Mouse (Mus musculus): Measurements from ENCODE around the gene Ssc5d. TPM values are rescaled to one million over a fixed set of nuclear protein-coding genes. Genes with fewer than 3 reads are reported as not detected.
"Not testable (repeated sequence)": the region's sequence is repeated elsewhere in the genome, so short reads cannot be mapped to it uniquely, and the experiment has no call there.

The Ssc5d gene
- polyA plus RNA-seq (2014; fragmentation: Nextera tagmentation; extraction: Ambion mirVana), result 1.0 and 1.6 TPM in 2 replicates

DNA sequence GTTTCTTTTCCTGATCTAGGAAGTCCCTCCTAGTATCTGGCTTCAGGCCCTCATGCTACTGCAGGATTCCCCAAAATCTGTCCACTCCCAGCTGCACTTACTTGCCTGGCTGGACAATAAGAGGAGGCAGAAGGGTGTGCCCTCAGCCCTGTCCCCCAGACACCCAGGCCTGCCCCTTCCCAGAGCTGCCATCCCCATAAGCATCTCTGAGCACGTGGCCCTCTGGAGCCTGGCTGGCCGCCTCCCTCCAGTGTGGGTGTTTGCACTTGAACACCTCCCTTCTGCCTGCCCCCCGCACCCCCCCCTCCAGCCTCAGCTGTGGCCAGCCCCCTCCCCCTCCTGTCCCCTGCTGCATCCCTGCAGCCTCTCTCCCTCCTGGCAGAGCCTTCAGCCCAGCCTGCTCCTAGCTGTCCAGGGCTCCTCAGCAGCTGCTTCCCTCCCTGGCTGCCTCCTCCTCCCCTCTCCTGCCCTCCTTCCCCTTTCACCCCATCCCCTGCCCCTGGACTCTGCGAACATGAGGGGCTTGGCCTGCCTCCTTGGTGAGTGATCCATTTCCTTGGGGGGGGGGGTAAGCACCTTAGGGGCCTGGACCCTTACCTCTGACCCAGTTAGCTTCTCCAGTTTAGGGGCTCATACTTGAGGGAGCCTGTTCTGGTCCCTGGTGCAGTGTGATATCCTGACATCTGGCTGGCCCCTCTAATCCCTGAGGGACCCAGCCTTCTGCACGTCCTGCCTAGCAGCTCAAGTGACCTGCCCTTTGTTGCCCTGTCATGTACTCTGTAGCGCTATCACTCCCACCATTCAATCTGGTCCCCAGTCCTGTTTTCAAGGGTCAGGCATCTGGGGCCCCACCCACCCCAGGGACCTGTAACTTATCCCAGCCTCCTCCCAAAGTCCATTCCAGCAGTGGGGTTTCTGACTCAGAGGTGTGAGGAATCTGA, at the start of gene Ssc5d:
Ssc5d (plus strand) TSS at position 345 of the 941 bp plus-strand sequence.
- Histone ChIP-seq H3K4me2 (peak within 1 kb of the TSS; percentile 10; the same call in 1 of the 2 replicates), H3K4me1 (ENCODE audit: control insufficient read depth, insufficient read depth, low read length) (peaks cover 59% of the 10 kb centered on the region), H3K4me3 (ENCODE audit: low read depth, low read length) (no peak within 1 kb of the TSS), H3K9me3 (ENCODE audit: control insufficient read depth, low read length) (no peaks in the 10 kb centered on the region), H3K9ac (ENCODE audit: low read length) (peak within 1 kb of the TSS; percentile 45), H3K27ac (ENCODE audit: low read depth, low read length) (peak within 1 kb of the TSS; percentile 98), H3K36me3 (ENCODE audit: control insufficient read depth, insufficient read depth, low read length) (no peaks in the 10 kb centered on the region; the same call in 1 of the 2 replicates), H3K27me3 (ENCODE audit: control insufficient read depth, insufficient read depth, low read length) (no peaks in the 10 kb centered on the region; the same call in 1 of the 2 replicates)
- 4% methylated on average over 6 of the region's 6 CpGs for WGBS
- peak; percentile 43 for ATAC-seq (ENCODE audit: low FRiP score)
- DNase-seq (ENCODE audit: low spot score, missing footprints), result peak; percentile 90

GRCm38 (mm10) chr7:4876753-4877221, 48.8 kb upstream of the Ssc5d start, which contains the start of gene Isoc2a:
Gene Isoc2a (plus strand): TSS chr7:4877153.
- no peak within 1 kb of the TSS for H3K27ac ChIP-seq (ENCODE audit: low read depth, low read length)
- H3K36me3 ChIP-seq (ENCODE audit: control insufficient read depth, insufficient read depth, low read length), result no peaks in the 10 kb centered on the region
- peaks cover 4% of the 10 kb centered on the region for H3K4me1 ChIP-seq (ENCODE audit: control insufficient read depth, insufficient read depth, low read length)
- H3K9ac ChIP-seq (ENCODE audit: low read length), result peak within 1 kb of the TSS; percentile 63
- DNase-seq (ENCODE audit: low spot score, missing footprints) (peak; percentile 97), ATAC-seq (ENCODE audit: low FRiP score) (peak; percentile 100)
- under 1% methylated on average over 22 of the region's 22 CpGs for WGBS
- H3K4me3 ChIP-seq (ENCODE audit: low read depth, low read length), result peak within 1 kb of the TSS; percentile 41
- H3K9me3 ChIP-seq (ENCODE audit: control insufficient read depth, low read length), result no peaks in the 10 kb centered on the region
- H3K27me3 ChIP-seq (ENCODE audit: control insufficient read depth, insufficient read depth, low read length), result no peaks in the 10 kb centered on the region
- H3K4me2 ChIP-seq, result peak within 1 kb of the TSS; percentile 89

- DNase-seq (ENCODE audit: low spot score, missing footprints) (no peak), ATAC-seq (ENCODE audit: low FRiP score) (peak; percentile 31)
- H3K9me3 ChIP-seq (ENCODE audit: control insufficient read depth, low read length), result no peaks in the 10 kb centered on the region
- H3K9ac ChIP-seq (ENCODE audit: low read length), result peak overlapping the region; percentile 63
- H3K27ac ChIP-seq (ENCODE audit: low read depth, low read length), result no peak overlapping the region
- H3K4me3 ChIP-seq (ENCODE audit: low read depth, low read length), result peak overlapping the region; percentile 41
- H3K4me2 ChIP-seq, result peak overlapping the region; percentile 89
- WGBS, result 8% methylated on average over 11 of the region's 11 CpGs
- H3K4me1 ChIP-seq (ENCODE audit: control insufficient read depth, insufficient read depth, low read length), result peaks cover 4% of the 10 kb centered on the region
- H3K36me3 ChIP-seq (ENCODE audit: control insufficient read depth, insufficient read depth, low read length), result no peaks in the 10 kb centered on the region
- H3K27me3 ChIP-seq (ENCODE audit: control insufficient read depth, insufficient read depth, low read length), result no peaks in the 10 kb centered on the region
Measured at GRCm38 (mm10) chr7:4877226-4877625, 48.4 kb upstream of the Ssc5d start.

DNA sequence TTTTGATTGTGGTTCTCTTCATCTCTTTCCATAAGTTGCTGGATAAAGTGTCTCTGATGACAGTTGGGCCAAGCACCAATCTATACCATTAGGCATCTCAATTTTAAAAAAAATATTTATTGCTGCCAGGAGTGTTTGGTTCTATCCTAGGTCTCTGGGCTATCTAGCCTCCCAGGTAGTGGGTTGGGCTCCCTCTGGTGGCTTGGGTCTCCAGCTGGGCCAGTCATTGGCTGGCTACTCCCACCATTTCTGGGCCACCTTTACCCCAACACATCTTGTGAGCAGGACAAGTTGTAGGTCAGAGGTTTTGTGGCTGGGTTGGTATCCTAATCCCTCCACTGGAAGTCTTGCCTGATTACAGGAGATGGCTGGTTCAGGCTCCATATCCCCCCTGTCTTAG, 47.4 kb upstream of the Ssc5d start:
- Histone ChIP-seq H3K27ac (ENCODE audit: low read depth, low read length) (no peak overlapping the region), H3K27me3 (ENCODE audit: control insufficient read depth, insufficient read depth, low read length) (no peaks in the 10 kb centered on the region), H3K4me1 (ENCODE audit: control insufficient read depth, insufficient read depth, low read length) (peaks cover 4% of the 10 kb centered on the region), H3K9me3 (ENCODE audit: control insufficient read depth, low read length) (no peaks in the 10 kb centered on the region), H3K4me2 (no peak overlapping the region), H3K9ac (ENCODE audit: low read length) (no peak overlapping the region), H3K4me3 (ENCODE audit: low read depth, low read length) (no peak overlapping the region), H3K36me3 (ENCODE audit: control insufficient read depth, insufficient read depth, low read length) (no peaks in the 10 kb centered on the region)
- DNase-seq (ENCODE audit: low spot score, missing footprints) (no peak), ATAC-seq (ENCODE audit: low FRiP score) (no peak)

GRCm38 (mm10) chr7:4879036-4879435, 46.5 kb upstream of the Ssc5d start:
- not testable (repeated sequence) for H3K9ac ChIP-seq (ENCODE audit: low read length); H3K36me3 ChIP-seq (ENCODE audit: control insufficient read depth, insufficient read depth, low read length); ATAC-seq (ENCODE audit: low FRiP score); H3K4me3 ChIP-seq (ENCODE audit: low read depth, low read length); H3K4me2 ChIP-seq; H3K27ac ChIP-seq (ENCODE audit: low read depth, low read length); DNase-seq (ENCODE audit: low spot score, missing footprints); H3K9me3 ChIP-seq (ENCODE audit: control insufficient read depth, low read length); H3K27me3 ChIP-seq (ENCODE audit: control insufficient read depth, insufficient read depth, low read length); H3K4me1 ChIP-seq (ENCODE audit: control insufficient read depth, insufficient read depth, low read length)
- WGBS, result 80% methylated on average over 1 of the region's 1 CpGs

DNA sequence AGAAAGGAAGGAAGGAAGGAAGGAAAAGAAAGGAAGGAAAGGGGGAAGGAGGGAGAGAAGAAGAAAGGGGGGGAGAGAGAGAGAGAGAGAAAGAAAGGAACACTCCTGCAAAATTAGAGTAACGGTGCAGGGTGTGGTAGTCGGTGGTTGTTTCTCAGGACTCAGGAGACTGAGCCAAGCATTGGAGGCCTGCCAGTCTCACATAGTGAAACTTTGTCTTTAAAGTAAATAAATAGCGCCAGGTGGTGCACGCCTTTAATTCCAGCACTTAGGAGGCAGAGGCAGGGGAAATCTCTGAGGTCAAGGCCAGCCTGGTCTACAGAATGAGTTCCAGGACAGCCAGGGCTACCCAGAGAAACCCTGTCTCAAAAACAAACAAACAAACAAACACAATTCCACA, 38.9 kb upstream of the Ssc5d start:
- ATAC-seq (ENCODE audit: low FRiP score) (no peak), DNase-seq (ENCODE audit: low spot score, missing footprints) (no peak)
- Histone ChIP-seq H3K9ac (ENCODE audit: low read length) (no peak overlapping the region), H3K27ac (ENCODE audit: low read depth, low read length) (no peak overlapping the region), H3K4me2 (no peak overlapping the region), H3K4me1 (ENCODE audit: control insufficient read depth, insufficient read depth, low read length) (no peaks in the 10 kb centered on the region), H3K4me3 (ENCODE audit: low read depth, low read length) (no peak overlapping the region), H3K9me3 (ENCODE audit: control insufficient read depth, low read length) (no peaks in the 10 kb centered on the region), H3K27me3 (ENCODE audit: control insufficient read depth, insufficient read depth, low read length) (no peaks in the 10 kb centered on the region), H3K36me3 (ENCODE audit: control insufficient read depth, insufficient read depth, low read length) (no peaks in the 10 kb centered on the region)
- WGBS, result 78% methylated on average over 4 of the region's 4 CpGs

GRCm38 (mm10) chr7:4895186-4895585, 30.4 kb upstream of the Ssc5d start:
- Histone ChIP-seq H3K27me3 (ENCODE audit: control insufficient read depth, insufficient read depth, low read length) (peaks cover 6% of the 10 kb centered on the region), H3K4me1 (ENCODE audit: control insufficient read depth, insufficient read depth, low read length) (peaks cover 3% of the 10 kb centered on the region; the same call in 1 of the 2 replicates), H3K4me2 (no peak overlapping the region), H3K9me3 (ENCODE audit: control insufficient read depth, low read length) (no peaks in the 10 kb centered on the region), H3K36me3 (ENCODE audit: control insufficient read depth, insufficient read depth, low read length) (no peaks in the 10 kb centered on the region), H3K4me3 (ENCODE audit: low read depth, low read length) (no peak overlapping the region), H3K27ac (ENCODE audit: low read depth, low read length) (no peak overlapping the region), H3K9ac (ENCODE audit: low read length) (no peak overlapping the region)
- 65% methylated on average over 11 of the region's 11 CpGs for WGBS
- DNase-seq (ENCODE audit: low spot score, missing footprints), result no peak
- ATAC-seq (ENCODE audit: low FRiP score), result no peak

GRCm38 (mm10) chr7:4898851-4899648, 26.5 kb upstream of the Ssc5d start:
- Histone ChIP-seq H3K27me3 (ENCODE audit: control insufficient read depth, insufficient read depth, low read length) (peaks cover 6% of the 10 kb centered on the region), H3K4me2 (peak overlapping the region; percentile 40), H3K4me3 (ENCODE audit: low read depth, low read length) (peak overlapping the region; percentile 11; the same call in 1 of the 2 replicates), H3K9ac (ENCODE audit: low read length) (peak overlapping the region; percentile 42), H3K4me1 (ENCODE audit: control insufficient read depth, insufficient read depth, low read length) (peaks cover 3% of the 10 kb centered on the region; the same call in 1 of the 2 replicates), H3K27ac (ENCODE audit: low read depth, low read length) (no peak overlapping the region), H3K36me3 (ENCODE audit: control insufficient read depth, insufficient read depth, low read length) (no peaks in the 10 kb centered on the region), H3K9me3 (ENCODE audit: control insufficient read depth, low read length) (no peaks in the 10 kb centered on the region)
- peak; percentile 55 for ATAC-seq (ENCODE audit: low FRiP score)
- DNase-seq (ENCODE audit: low spot score, missing footprints), result peak; percentile 84
- WGBS, result 16% methylated on average over 16 of the region's 18 CpGs
